Mouse (Mus musculus) hindbrain, embryonic 16.5 days (tissue): ENCODE results near the gene Nbeal2. TPM values are rescaled to one million over a fixed set of nuclear protein-coding genes. Genes with fewer than 3 reads are reported as not detected.

Source experiments
- ATAC-seq: fragments of 200-750 bp; cut with Nextera tagmentation; 2 replicates; pipeline ENCODE4 v1.8.0; 2017; ENCODE audit warnings: moderate TSS enrichment, moderate library complexity
- H3K27ac ChIP-seq: fragments of 300-500 bp; sonication (generic); 2 replicates; pipeline ENCODE4 v1.5.1; 2014; ENCODE audit warnings: low read depth, mild to moderate bottlenecking, control low read depth, low read length, moderate library complexity
- H3K27me3 ChIP-seq: fragments of 300-500 bp; sonication (generic); replicated peaks from 2 replicates; pipeline ENCODE4 v1.6.1; 2014; ENCODE audit warnings: low read length; ENCODE audit not compliant: control insufficient read depth, insufficient read depth
- H3K36me3 ChIP-seq: fragments of 300-500 bp; sonication (generic); 2 replicates; pipeline ENCODE4 v1.6.1; 2014; ENCODE audit warnings: mild to moderate bottlenecking, low read length, moderate library complexity, mixed read lengths; ENCODE audit not compliant: control insufficient read depth, insufficient read depth
- H3K4me1 ChIP-seq: fragments of 300-500 bp; sonication (generic); 2 replicates; pipeline ENCODE4 v1.6.1; 2014; ENCODE audit warnings: low read depth, low read length; ENCODE audit not compliant: control insufficient read depth, insufficient read depth
- H3K4me2 ChIP-seq: fragments of 300-500 bp; sonication (generic); 2 replicates; pipeline ENCODE4 v1.6.1; 2014; ENCODE audit warnings: mild to moderate bottlenecking, low read length, control low read depth, moderate library complexity
- H3K4me3 ChIP-seq: fragments of 300-500 bp; sonication (generic); 2 replicates; pipeline ENCODE4 v1.5.1; 2014; ENCODE audit warnings: mild to moderate bottlenecking, low read length, control low read depth, moderate library complexity
- H3K9ac ChIP-seq: fragments of 300-500 bp; sonication (generic); 2 replicates; pipeline ENCODE4 v1.6.1; 2014; ENCODE audit warnings: low read depth, mild to moderate bottlenecking, control low read depth, low read length, moderate library complexity
- H3K9me3 ChIP-seq: fragments of 300-500 bp; sonication (generic); 2 replicates; pipeline ENCODE4 v1.6.1; 2014; ENCODE audit warnings: mild to moderate bottlenecking, low read length, moderate library complexity; ENCODE audit not compliant: control insufficient read depth
- WGBS: fragments of 180-500 bp; shearing (Covaris S2); extraction: QIAGEN DNeasy Blood & Tissue Kit; methylation state at CpG from one replicate; pipeline ENCODE4 v1.1.7; 2014; 5-methylcytosine and 5-hydroxymethylcytosine counted together
- polyA plus RNA-seq: library from polyadenylated mRNA; unstranded; fragments of >200 nt; fragmentation: Nextera tagmentation; extraction: Ambion mirVana; gene quantifications from 2 replicates; pipeline ENCODE4 v1.2.1, GENCODE M21; 2015

The Nbeal2 gene
- polyA plus RNA-seq, 1 experiment from 2014 or later, result 3.2 TPM

DNA sequence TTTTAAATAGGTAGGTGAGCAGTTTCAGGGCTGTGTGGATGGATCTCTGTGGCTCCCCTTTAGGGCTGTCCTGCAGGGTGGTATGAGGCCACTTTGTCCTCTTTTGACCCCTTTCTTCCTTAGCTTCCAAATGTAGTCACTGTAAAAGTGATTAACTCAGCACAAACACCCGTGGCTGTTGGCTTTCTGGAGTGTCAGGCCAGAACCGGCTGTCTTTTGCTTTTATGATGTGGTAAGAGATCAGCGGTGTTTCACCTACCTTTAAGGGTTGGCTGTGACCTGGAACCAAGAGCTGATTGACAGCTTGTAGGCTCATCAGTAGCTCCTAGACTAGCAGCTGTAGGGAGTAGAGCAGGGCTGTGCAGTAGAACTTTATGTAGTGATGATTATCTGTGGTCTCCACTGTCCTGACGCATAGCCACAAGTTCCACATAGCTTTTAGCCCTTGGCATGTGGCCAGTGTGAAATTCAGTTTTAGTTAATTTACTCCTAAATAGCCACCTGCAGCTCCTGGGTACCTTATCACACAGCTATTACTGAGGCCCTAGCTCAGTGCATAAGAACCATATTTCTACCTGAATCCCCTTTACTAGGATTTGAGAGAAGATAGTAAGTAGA lies 13.4 kb upstream of the Nbeal2 start:
- no peaks in the 10 kb centered on the region; the same call in 1 of the 2 replicates for H3K4me1 ChIP-seq
- H3K36me3 ChIP-seq, result no peaks in the 10 kb centered on the region
- 70% methylated on average over 4 of the region's 4 CpGs for WGBS
- no peak overlapping the region for H3K4me3 ChIP-seq
- no peak for ATAC-seq
- H3K9ac ChIP-seq, result no peak overlapping the region
- H3K27ac ChIP-seq, result no peak overlapping the region
- no peaks in the 10 kb centered on the region for H3K9me3 ChIP-seq
- H3K4me2 ChIP-seq, result no peak overlapping the region
- H3K27me3 ChIP-seq, result no peaks in the 10 kb centered on the region

DNA sequence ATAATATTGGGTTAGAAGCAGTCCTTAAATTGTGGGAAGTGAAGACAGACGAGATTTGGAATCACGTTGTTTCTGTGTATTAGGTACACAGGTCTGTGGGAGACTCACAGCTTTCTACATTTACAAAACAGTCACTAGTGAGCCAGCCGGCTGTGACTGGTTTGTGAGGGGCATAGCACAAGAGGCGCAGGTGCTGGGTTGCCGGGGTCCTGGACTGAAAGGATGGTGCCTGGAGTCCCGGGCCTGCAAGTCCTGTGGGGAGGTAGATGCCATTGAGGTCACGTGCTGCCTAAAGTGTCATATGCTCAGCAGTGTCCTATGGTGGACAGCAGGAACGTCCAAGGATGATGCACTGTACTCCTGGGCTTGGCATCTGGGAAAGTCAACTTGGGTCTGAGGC lies 12.4 kb upstream of the Nbeal2 start:
- Histone ChIP-seq H3K9ac (no peak overlapping the region), H3K4me2 (no peak overlapping the region), H3K4me1 (no peaks in the 10 kb centered on the region), H3K9me3 (no peaks in the 10 kb centered on the region), H3K4me3 (no peak overlapping the region), H3K36me3 (no peaks in the 10 kb centered on the region), H3K27ac (no peak overlapping the region), H3K27me3 (no peaks in the 10 kb centered on the region)
- 38% methylated on average over 8 of the region's 8 CpGs for WGBS
- no peak for ATAC-seq

DNA sequence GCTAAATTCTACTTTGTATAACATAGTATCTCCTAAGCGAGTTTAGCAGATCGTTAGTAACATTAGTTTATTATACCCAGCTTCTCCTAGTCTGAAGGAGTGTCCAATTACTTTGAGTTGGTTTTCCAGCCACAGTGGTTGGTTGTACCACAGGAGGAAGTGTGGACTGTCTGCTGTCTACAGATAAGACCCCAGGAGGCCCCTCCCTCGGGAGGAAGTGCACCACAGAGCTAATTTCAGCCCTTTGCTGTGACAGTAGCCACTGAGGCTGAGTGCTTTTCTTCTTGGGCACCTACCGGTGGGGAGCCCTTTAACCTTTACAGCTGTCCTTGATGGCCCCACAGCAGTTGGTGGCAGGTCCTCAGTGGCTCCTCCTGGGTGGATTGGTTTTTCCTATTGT lies 12.0 kb upstream of the Nbeal2 start:
- H3K4me3 ChIP-seq, result no peak overlapping the region
- H3K4me1 ChIP-seq, result no peaks in the 10 kb centered on the region
- ATAC-seq, result no peak
- WGBS, result 32% methylated on average over 4 of the region's 4 CpGs
- H3K4me2 ChIP-seq, result no peak overlapping the region
- no peaks in the 10 kb centered on the region for H3K9me3 ChIP-seq
- H3K27ac ChIP-seq, result no peak overlapping the region
- no peaks in the 10 kb centered on the region for H3K27me3 ChIP-seq
- no peaks in the 10 kb centered on the region for H3K36me3 ChIP-seq
- H3K9ac ChIP-seq, result no peak overlapping the region

DNA sequence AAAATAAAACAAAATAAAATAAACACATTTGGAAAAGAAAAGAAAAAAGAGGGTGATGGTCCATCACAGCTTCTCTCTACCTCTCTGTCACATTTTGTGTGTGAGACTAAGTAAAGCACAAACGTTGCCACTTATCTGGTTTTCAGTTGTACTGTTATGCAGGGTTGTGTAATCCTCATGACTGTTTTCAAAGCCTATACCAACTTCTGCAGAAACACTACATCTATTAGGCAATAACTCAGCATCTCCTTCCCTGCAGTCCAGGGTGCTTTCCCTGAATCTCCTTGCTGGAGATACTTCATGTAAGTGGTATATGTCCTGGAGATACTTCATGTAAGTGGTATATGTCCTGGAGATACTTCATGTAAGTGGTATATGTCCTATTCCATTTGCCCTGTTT lies 8.9 kb upstream of the Nbeal2 start:
- 92% methylated on average over 1 of the region's 1 CpGs for WGBS
- H3K4me2 ChIP-seq, result no peak overlapping the region
- no peak overlapping the region for H3K4me3 ChIP-seq
- H3K36me3 ChIP-seq, result no peaks in the 10 kb centered on the region
- no peak for ATAC-seq
- H3K9me3 ChIP-seq, result no peaks in the 10 kb centered on the region
- no peak overlapping the region for H3K9ac ChIP-seq
- H3K27ac ChIP-seq, result no peak overlapping the region
- H3K27me3 ChIP-seq, result no peaks in the 10 kb centered on the region
- H3K4me1 ChIP-seq, result peaks cover 2% of the 10 kb centered on the region

DNA sequence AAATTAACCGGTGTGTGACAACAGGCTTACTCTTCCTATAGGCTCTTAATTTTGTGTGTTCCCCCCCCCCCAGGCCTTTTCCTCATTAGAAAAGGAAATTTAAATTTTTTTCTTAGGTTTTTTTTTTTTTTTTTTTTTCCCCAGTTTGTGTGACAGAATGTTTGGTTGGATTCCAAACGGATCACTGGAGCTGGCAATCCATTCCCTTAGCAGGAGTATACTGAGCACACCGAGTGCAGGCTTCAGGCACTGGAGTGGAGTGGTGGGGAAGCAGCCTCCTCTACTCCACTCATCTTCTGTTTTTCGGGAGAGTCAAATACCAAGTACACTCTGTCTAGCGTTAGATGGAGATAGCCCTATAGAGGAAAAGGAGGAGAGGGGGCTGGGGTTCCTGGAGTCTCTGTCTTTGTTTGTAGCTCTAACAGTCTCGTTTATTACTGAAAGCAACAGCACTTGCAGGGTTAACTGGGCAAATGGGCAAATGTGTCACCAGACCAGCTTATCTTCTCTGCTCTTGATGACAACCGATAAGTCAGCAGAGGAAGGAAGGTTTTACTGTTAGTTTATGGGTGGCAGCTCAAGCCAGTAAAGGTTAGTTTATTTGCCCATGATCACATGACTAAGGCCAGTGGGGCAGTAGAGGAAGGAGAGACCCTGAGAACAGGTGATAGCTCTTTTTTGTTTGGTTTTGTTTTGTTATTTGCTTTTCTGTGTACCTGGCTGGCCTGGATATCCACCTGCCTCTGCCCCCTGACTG lies 7.1 kb upstream of the Nbeal2 start:
- Histone ChIP-seq H3K27me3 (no peaks in the 10 kb centered on the region), H3K4me1 (peaks cover 9% of the 10 kb centered on the region), H3K27ac (no peak overlapping the region), H3K36me3 (no peaks in the 10 kb centered on the region), H3K4me3 (no peak overlapping the region), H3K9me3 (no peaks in the 10 kb centered on the region), H3K4me2 (no peak overlapping the region), H3K9ac (no peak overlapping the region)
- 90% methylated on average over 7 of the region's 7 CpGs for WGBS
- no peak for ATAC-seq

DNA sequence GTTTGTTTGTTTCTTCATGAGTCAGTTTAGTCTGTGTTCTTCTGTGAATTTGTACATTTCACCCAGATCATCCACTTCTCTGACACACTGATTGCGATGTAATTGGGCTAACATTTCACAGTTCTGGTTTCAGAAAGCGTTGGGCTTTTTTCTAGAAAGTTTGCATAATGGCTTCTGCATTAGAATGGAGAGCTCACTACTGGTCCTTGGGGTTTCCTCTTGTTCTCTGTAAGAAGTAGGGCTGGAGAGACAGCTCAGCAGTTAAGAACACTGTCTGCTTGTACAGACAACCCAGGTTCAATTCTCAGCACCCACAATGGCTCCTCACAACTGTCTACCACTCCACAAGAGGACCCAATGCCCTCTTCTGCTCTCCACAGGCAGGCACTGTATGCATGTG lies 6.2 kb upstream of the Nbeal2 start:
- Histone ChIP-seq H3K27ac (no peak overlapping the region), H3K36me3 (no peaks in the 10 kb centered on the region), H3K4me1 (peaks cover 13% of the 10 kb centered on the region), H3K9ac (no peak overlapping the region), H3K4me2 (no peak overlapping the region), H3K9me3 (no peaks in the 10 kb centered on the region), H3K4me3 (no peak overlapping the region), H3K27me3 (no peaks in the 10 kb centered on the region)
- 86% methylated on average over 2 of the region's 2 CpGs for WGBS
- ATAC-seq, result no peak

DNA sequence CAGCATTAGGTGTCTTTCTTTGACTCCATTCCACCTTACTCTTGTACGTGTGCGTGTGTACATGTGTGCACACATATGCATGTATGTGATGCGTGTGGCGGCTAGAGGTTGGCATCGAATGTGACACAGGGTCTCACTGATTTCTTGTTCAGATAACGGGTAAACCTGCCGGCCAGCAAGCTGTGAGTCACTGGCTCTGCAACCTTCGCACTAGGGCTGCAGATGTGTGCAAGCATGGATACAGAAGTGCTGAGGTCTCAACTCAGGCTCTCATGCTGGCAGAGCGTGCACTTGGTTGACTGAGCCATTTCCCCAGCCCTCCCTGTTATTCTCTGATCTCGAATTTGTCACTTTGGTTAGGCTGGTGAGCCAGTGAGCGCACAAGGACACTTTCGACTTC lies 5.6 kb upstream of the Nbeal2 start:
- peaks cover 13% of the 10 kb centered on the region for H3K4me1 ChIP-seq
- 95% methylated on average over 12 of the region's 12 CpGs for WGBS
- no peak overlapping the region for H3K27ac ChIP-seq
- H3K9ac ChIP-seq, result no peak overlapping the region
- no peaks in the 10 kb centered on the region for H3K9me3 ChIP-seq
- no peak overlapping the region for H3K4me2 ChIP-seq
- H3K4me3 ChIP-seq, result no peak overlapping the region
- ATAC-seq, result no peak
- H3K36me3 ChIP-seq, result no peaks in the 10 kb centered on the region
- H3K27me3 ChIP-seq, result no peaks in the 10 kb centered on the region

DNA sequence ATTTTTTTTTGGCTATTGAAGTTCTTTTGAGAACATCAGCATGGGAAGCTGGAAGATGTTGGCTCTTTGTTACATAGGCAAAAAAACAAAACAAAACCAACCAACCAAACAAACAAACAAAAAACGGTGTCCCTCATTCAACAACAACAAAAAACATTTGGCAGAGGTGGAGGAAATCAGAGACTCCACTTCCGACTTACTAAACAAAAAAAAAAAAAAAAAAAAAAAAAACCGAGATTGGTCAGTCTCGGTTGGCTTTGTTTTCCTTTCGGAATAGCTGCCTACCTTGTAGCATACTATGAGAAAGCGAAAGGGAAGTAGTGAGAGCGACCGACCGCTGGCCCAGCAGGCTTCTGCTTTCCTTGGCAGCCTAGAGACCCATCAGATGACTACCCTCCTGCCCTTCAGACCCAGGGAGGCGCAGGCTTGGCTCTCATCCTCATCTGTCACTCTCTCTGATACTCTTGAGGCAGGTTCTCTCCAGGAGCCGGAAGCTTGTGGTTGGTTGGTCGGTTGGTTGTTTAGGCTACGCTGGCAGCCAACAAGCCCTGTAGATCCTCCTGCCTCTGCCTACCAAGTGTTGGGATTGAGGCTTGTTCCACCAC lies 3.6 kb upstream of the Nbeal2 start:
- H3K4me1 ChIP-seq, result peaks cover 27% of the 10 kb centered on the region
- peak overlapping the region; percentile 83 for H3K4me2 ChIP-seq
- peak overlapping the region; percentile 73 for H3K4me3 ChIP-seq
- no peaks in the 10 kb centered on the region; the same call in 1 of the 2 replicates for H3K27me3 ChIP-seq
- no peak overlapping the region for H3K9ac ChIP-seq
- whole genome bisulfite sequencing, result 73% methylated on average over 13 of the region's 13 CpGs
- H3K36me3 ChIP-seq, result no peaks in the 10 kb centered on the region
- H3K9me3 ChIP-seq, result no peaks in the 10 kb centered on the region
- no peak for ATAC-seq
- no peak overlapping the region for H3K27ac ChIP-seq
